Mouse (Mus musculus) neural tube, embryonic 15.5 days (tissue): ENCODE measurements around the gene Fam186b. TPM values are rescaled to one million over a fixed set of nuclear protein-coding genes. Genes with fewer than 3 reads are reported as not detected.

Source experiments
- polyA plus RNA-seq: library from polyadenylated mRNA; unstranded; fragments of >200 nt; fragmentation: Nextera tagmentation; extraction: Ambion mirVana; gene quantifications from 2 replicates; pipeline ENCODE4 v1.2.1, GENCODE M21; 2015

Gene Fam186b
- polyA plus RNA-seq, 1 experiment from 2014 or later: 0.73 TPM

Other genes starting within 250 kb of the Fam186b start
- 185 and 209 TPM in 2 replicates for gene Prph, start 240.7 kb downstream of the Fam186b start, polyA plus RNA-seq
- 4.6 and 10.3 TPM in 2 replicates for gene Troap, start 221.3 kb downstream of the Fam186b start, polyA plus RNA-seq
- 2.4 and 3.6 TPM in 2 replicates for gene C1ql4, start 208.1 kb downstream of the Fam186b start, polyA plus RNA-seq
- 0.47 and 2.3 TPM in 2 replicates for gene Dnajc22, start 202.7 kb downstream of the Fam186b start, polyA plus RNA-seq
- gene Spats2, start 170.0 kb downstream of the Fam186b start, polyA plus RNA-seq: 28.9 and 35.4 TPM in 2 replicates
- gene Kcnh3, start 71.0 kb downstream of the Fam186b start, polyA plus RNA-seq: 0.46 and 1.6 TPM in 2 replicates
- gene Mcrs1, start 43.9 kb downstream of the Fam186b start, polyA plus RNA-seq: 185 and 190 TPM in 2 replicates
- 95.7 and 111 TPM in 2 replicates for gene Prpf40b, start 801 bp downstream of the Fam186b start, polyA plus RNA-seq
- gene Fmnl3, start 74.6 kb upstream of the Fam186b start, polyA plus RNA-seq: 7.9 and 11.9 TPM in 2 replicates
- gene Tmbim6, start 97.0 kb upstream of the Fam186b start, polyA plus RNA-seq: 289 and 350 TPM in 2 replicates
- gene Nckap5l, start 161.9 kb upstream of the Fam186b start, polyA plus RNA-seq: 12.4 and 13.0 TPM in 2 replicates
- gene Bcdin3d, start 178.8 kb upstream of the Fam186b start, polyA plus RNA-seq: 17.0 and 19.0 TPM in 2 replicates
- 50.7 and 57.5 TPM in 2 replicates for gene Faim2, start 232.3 kb upstream of the Fam186b start, polyA plus RNA-seq